Mouse (Mus musculus): ENCODE data around the gene Ccdc155.

Gene Ccdc155

GRCm38 (mm10) chr7:45204380-45205143 is at the start of gene Ccdc155:
Gene Ccdc155 (minus strand): TSS chr7:45204892.
- peak; percentile 85 for DNase-seq

GRCm38 (mm10) chr7:45253806-45254205 is 49.1 kb upstream of the Ccdc155 start:
- DNase-seq, result no peak

GRCm38 (mm10) chr7:45247666-45248065 is 43.0 kb upstream of the Ccdc155 start:
- peak in 1 of 2 experiments; percentile 24 for DNase-seq

GRCm38 (mm10) chr7:45241389-45241749 is 36.7 kb upstream of the Ccdc155 start:
- DNase-seq, result no peak

GRCm38 (mm10) chr7:45240633-45241388 is 36.1 kb upstream of the Ccdc155 start, which contains the start of gene Slc6a16:
Gene Slc6a16 (plus strand): TSS chr7:45241085.
- DNase-seq, result no peak

GRCm38 (mm10) chr7:45240109-45240508 is 35.4 kb upstream of the Ccdc155 start:
- no peak for DNase-seq

GRCm38 (mm10) chr7:45238723-45239496 is 34.2 kb upstream of the Ccdc155 start, which contains the start of gene Cd37:
Gene Cd37 (minus strand): TSS chr7:45239115.
- DNase-seq, result peak; percentile 86 to 87

GRCm38 (mm10) chr7:45237747-45238699 is 33.3 kb upstream of the Ccdc155 start:
- DNase-seq, result peak in 1 of 2 experiments; percentile 31

- no peak for DNase-seq
These were observed 31.0 kb upstream of the Ccdc155 start for GRCm38 (mm10) chr7:45235656-45236180.

GRCm38 (mm10) chr7:45234922-45235571 is 30.4 kb upstream of the Ccdc155 start:
- DNase-seq, result no peak

GRCm38 (mm10) chr7:45234333-45234841 is 29.7 kb upstream of the Ccdc155 start:
- peak in 1 of 2 experiments; percentile 31 for DNase-seq

GRCm38 (mm10) chr7:45233580-45234332 is 29.1 kb upstream of the Ccdc155 start:
- peak; percentile 44 to 58 for DNase-seq

- DNase-seq, result no peak
These were observed 28.2 kb upstream of the Ccdc155 start for GRCm38 (mm10) chr7:45232716-45233465.

- no peak for DNase-seq
These were observed 27.2 kb upstream of the Ccdc155 start for GRCm38 (mm10) chr7:45231941-45232340.

GRCm38 (mm10) chr7:45231192-45231591 is 26.5 kb upstream of the Ccdc155 start:
- DNase-seq, result no peak

GRCm38 (mm10) chr7:45229459-45230203 is 24.9 kb upstream of the Ccdc155 start:
- peak; percentile 61 to 71 for DNase-seq

- no peak for DNase-seq
These were observed 24.4 kb upstream of the Ccdc155 start for GRCm38 (mm10) chr7:45229046-45229445.

- no peak for DNase-seq
These were observed 23.9 kb upstream of the Ccdc155 start for GRCm38 (mm10) chr7:45228548-45228947.

- DNase-seq, result no peak
These were observed 21.7 kb upstream of the Ccdc155 start for GRCm38 (mm10) chr7:45226421-45226820.
